Mouse (Mus musculus) myocyte (in vitro differentiated cells): ENCODE measurements around the gene Fkbp4. TPM values are rescaled to one million over a fixed set of nuclear protein-coding genes. Genes with fewer than 3 reads are reported as not detected.

Experiments used
- H3K27me3 ChIP-seq: one replicate; pipeline ENCODE4 v1.6.1; 2011; ENCODE audit not compliant: control insufficient read depth, insufficient read depth, insufficient read length
- H3K36me3 ChIP-seq: one replicate; pipeline ENCODE4 v1.6.1; 2011; ENCODE audit not compliant: control insufficient read depth, insufficient read depth
- H3K4me2 ChIP-seq: one replicate; pipeline ENCODE4 v1.6.1; 2011; ENCODE audit warnings: low read depth, control low read depth
- H3K4me3 ChIP-seq: one replicate; pipeline ENCODE4 v1.5.1; 2011; ENCODE audit warnings: mild to moderate bottlenecking, control low read depth, moderate library complexity
- H3K79me2 ChIP-seq: one replicate; pipeline ENCODE4 v1.6.1; 2011; ENCODE audit not compliant: control insufficient read depth, insufficient read depth
- H3ac ChIP-seq: one replicate; pipeline ENCODE4 v1.6.1; 2011; ENCODE audit not compliant: control insufficient read depth, insufficient read length
- CEBPB ChIP-seq: IDR thresholded peaks from 2 replicates; pipeline ENCODE4 v1.6.1; 2011; ENCODE audit warnings: mild to moderate bottlenecking, moderate library complexity; ENCODE audit not compliant: poor library complexity, insufficient read depth, severe bottlenecking
- E2F4 ChIP-seq: IDR thresholded peaks from one replicate; pipeline ENCODE4 v1.6.1; 2011; ENCODE audit warnings: mild to moderate bottlenecking, control low read depth, moderate library complexity; ENCODE audit not compliant: insufficient read depth
- MAX ChIP-seq: IDR thresholded peaks from one replicate; pipeline ENCODE4 v1.6.1; 2011; ENCODE audit warnings: low read depth, mild to moderate bottlenecking, control low read depth
- MYOD1 ChIP-seq, 3 experiments: IDR thresholded peaks; one replicate each; pipeline ENCODE4 v1.6.1; 2011; ENCODE audit warnings: control low read depth in 2 of 3, low read depth in 2 of 3, mild to moderate bottlenecking in 2 of 3, moderate library complexity in 1 of 3; ENCODE audit not compliant: insufficient read length in 2 of 3, control insufficient read depth in 1 of 3
- MYOG ChIP-seq, 3 experiments: IDR thresholded peaks; one replicate each; pipeline ENCODE4 v1.6.1; 2011; ENCODE audit warnings: control low read depth in 2 of 3, low read depth in 2 of 3, mild to moderate bottlenecking in 2 of 3; ENCODE audit not compliant: insufficient read length in 2 of 3, control insufficient read depth in 1 of 3, insufficient read depth in 1 of 3
- POLR2A ChIP-seq: IDR thresholded peaks from one replicate; pipeline ENCODE4 v1.6.1; 2011; ENCODE audit warnings: low read depth, mild to moderate bottlenecking, control low read depth, moderate library complexity; ENCODE audit not compliant: insufficient read length
- POLR2AphosphoS2 ChIP-seq: IDR thresholded peaks from one replicate; pipeline ENCODE4 v1.6.1; 2011; ENCODE audit warnings: low read depth, control low read depth; ENCODE audit not compliant: insufficient read length
- REST ChIP-seq: IDR thresholded peaks from one replicate; pipeline ENCODE4 v1.6.1; 2011; ENCODE audit warnings: mild to moderate bottlenecking, control low read depth, moderate library complexity; ENCODE audit not compliant: insufficient read depth, insufficient read length
- SRF ChIP-seq: IDR thresholded peaks from one replicate; pipeline ENCODE4 v1.6.1; 2011; ENCODE audit warnings: low read depth; ENCODE audit not compliant: control insufficient read depth, insufficient read length
- TCF12 ChIP-seq: IDR thresholded peaks from one replicate; pipeline ENCODE4 v1.6.1; 2011; ENCODE audit warnings: mild to moderate bottlenecking, control low read depth; ENCODE audit not compliant: poor library complexity, insufficient read depth, severe bottlenecking
- TCF3 ChIP-seq: IDR thresholded peaks from one replicate; pipeline ENCODE4 v1.6.1; 2011; ENCODE audit warnings: low read depth, control low read depth; ENCODE audit not compliant: insufficient read length
- USF1 ChIP-seq: IDR thresholded peaks from one replicate; pipeline ENCODE4 v1.6.1; 2011; ENCODE audit warnings: low read depth, mild to moderate bottlenecking, control low read depth, moderate library complexity
- polyA plus RNA-seq: library from polyadenylated mRNA; unstranded; fragments of >200 nt; fragmentation: generic; extraction: Trizol; gene quantifications from one replicate; pipeline ENCODE4 v1.2.1, GENCODE M21; 2012; ENCODE audit warnings: missing spikeins

The Fkbp4 gene
- 224 TPM for polyA plus RNA-seq

- H3K4me3 ChIP-seq = peak within 1 kb of the TSS; percentile 88
- peaks cover 20% of the 10 kb centered on the region for H3K36me3 ChIP-seq
- TF ChIP-seq USF1 (no peak), MYOG (IDR thresholded peaks at IDR 0.05; ENCODE audit: control insufficient read depth in 1 of 3, insufficient read depth in 1 of 3, insufficient read length in 2 of 3, low read depth in 2 of 3) (no peak), TCF3 (peak; percentile 42), MAX (no peak), POLR2A (peak; percentile 99), REST (peak; percentile 28), TCF12 (no peak), SRF (no peak), POLR2AphosphoS2 (peak; percentile 99), E2F4 (peak; percentile 26), MYOD1 (IDR thresholded peaks at IDR 0.05; ENCODE audit: control insufficient read depth in 1 of 3, insufficient read length in 2 of 3, low read depth in 2 of 3) (no peak), CEBPB (no peak)
- H3K27me3 ChIP-seq = no peaks in the 10 kb centered on the region
- H3ac ChIP-seq = peak within 1 kb of the TSS; percentile 84
- peaks cover 23% of the 10 kb centered on the region for H3K79me2 ChIP-seq
- peak within 1 kb of the TSS; percentile 96 for H3K4me2 ChIP-seq
These were observed at the start of gene Fkbp4 for GRCm38 (mm10) chr6:128438317-128438870. TSS of gene Fkbp4 (minus strand) at chr6:128438677.

- TF ChIP-seq MYOG (IDR thresholded peaks at IDR 0.05; ENCODE audit: control insufficient read depth in 1 of 3, insufficient read depth in 1 of 3, insufficient read length in 2 of 3, low read depth in 2 of 3) (no peak), MYOD1 (IDR thresholded peaks at IDR 0.05; ENCODE audit: control insufficient read depth in 1 of 3, insufficient read length in 2 of 3, low read depth in 2 of 3) (no peak), SRF (no peak), USF1 (no peak)
- H3K4me2 ChIP-seq = no peak overlapping the region
- no peaks in the 10 kb centered on the region for H3K79me2 ChIP-seq
- no peaks in the 10 kb centered on the region for H3K36me3 ChIP-seq
- H3ac ChIP-seq = no peak overlapping the region
- no peak overlapping the region for H3K4me3 ChIP-seq
- H3K27me3 ChIP-seq = no peaks in the 10 kb centered on the region
These were observed 49.3 kb upstream of the Fkbp4 start for GRCm38 (mm10) chr6:128487736-128488135.

DNA sequence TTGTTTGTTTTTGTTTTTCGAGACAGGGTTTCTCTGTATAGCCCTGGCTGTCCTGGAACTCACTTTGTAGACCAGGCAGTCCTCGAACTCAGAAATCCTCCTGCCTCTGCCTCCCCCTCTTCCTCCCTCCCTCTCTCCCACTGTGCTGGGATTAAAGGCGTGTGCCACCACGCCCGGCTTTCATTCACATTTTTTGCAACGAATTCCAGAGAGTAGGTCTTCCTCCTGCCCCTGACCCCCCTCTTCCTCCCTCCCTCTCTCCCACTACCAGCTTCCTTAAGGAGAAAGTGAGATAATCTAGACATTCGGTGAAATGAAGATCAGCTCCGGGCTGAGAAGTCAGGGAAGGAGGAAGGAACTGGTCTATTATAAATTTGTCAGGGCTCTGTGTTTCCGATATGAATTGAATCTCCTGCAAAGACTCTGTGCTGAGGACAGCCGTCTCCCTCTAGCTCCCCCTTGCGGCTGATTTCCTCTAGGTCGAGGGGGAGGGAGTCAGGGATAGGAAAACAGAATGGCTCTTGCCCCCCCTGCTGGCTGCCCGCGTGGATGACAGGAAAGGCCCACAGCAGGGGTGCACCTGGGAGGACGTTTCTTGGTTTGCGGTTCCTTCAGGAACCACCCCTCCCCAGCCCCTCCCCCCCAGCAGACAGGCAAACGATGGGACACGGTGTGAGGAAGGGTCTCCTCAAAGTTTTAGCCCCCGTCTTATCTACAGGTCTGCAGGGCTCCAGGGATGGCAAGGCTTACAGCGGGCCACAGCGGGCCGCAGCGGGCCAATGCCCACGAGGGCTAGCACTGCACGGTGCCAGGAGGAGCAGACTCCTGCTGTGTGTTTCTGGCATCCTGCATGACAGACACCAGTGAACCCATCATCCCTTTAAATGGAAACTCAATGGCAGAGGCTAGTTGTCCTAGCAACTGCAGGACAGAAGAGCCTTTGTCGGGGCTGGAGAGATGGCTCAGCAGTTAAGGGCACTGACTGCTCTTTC, 41.3 kb upstream of the Fkbp4 start:
- Histone ChIP-seq H3K4me3 (no peak overlapping the region), H3K27me3 (no peaks in the 10 kb centered on the region), H3ac (no peak overlapping the region), H3K79me2 (no peaks in the 10 kb centered on the region), H3K36me3 (no peaks in the 10 kb centered on the region), H3K4me2 (peak overlapping the region; percentile 31)
- TF ChIP-seq USF1 = no peak
- TF ChIP-seq MYOD1 (IDR thresholded peaks at IDR 0.05; ENCODE audit: control insufficient read depth in 1 of 3, insufficient read length in 2 of 3, low read depth in 2 of 3) = no peak
- no peak for TF ChIP-seq SRF
- TF ChIP-seq POLR2AphosphoS2 = no peak
- TF ChIP-seq REST = no peak

- H3K27me3 ChIP-seq = no peaks in the 10 kb centered on the region
These were observed 39.0 kb upstream of the Fkbp4 start for GRCm38 (mm10) chr6:128477495-128477894.

GRCm38 (mm10) chr6:128474112-128474511, 35.6 kb upstream of the Fkbp4 start:
- Histone ChIP-seq H3K27me3 (no peaks in the 10 kb centered on the region), H3ac (no peak overlapping the region), H3K4me3 (no peak overlapping the region), H3K79me2 (no peaks in the 10 kb centered on the region), H3K36me3 (no peaks in the 10 kb centered on the region), H3K4me2 (no peak overlapping the region)
- TF ChIP-seq POLR2A (no peak), CEBPB (no peak), POLR2AphosphoS2 (no peak), MYOG (IDR thresholded peaks at IDR 0.05; ENCODE audit: control insufficient read depth in 1 of 3, insufficient read depth in 1 of 3, insufficient read length in 2 of 3, low read depth in 2 of 3) (no peak), USF1 (no peak), TCF12 (no peak), TCF3 (no peak), SRF (no peak), MAX (no peak), REST (no peak), E2F4 (no peak), MYOD1 (IDR thresholded peaks at IDR 0.05; ENCODE audit: control insufficient read depth in 1 of 3, insufficient read length in 2 of 3, low read depth in 2 of 3) (no peak)

More at GRCm38 (mm10) chr6:128477495-128477894, 39.0 kb upstream of the Fkbp4 start:
- H3ac ChIP-seq = no peak overlapping the region
- no peaks in the 10 kb centered on the region for H3K79me2 ChIP-seq
- TF ChIP-seq REST (no peak), POLR2AphosphoS2 (no peak), E2F4 (no peak), MAX (no peak), SRF (no peak), USF1 (no peak), POLR2A (no peak)
- H3K36me3 ChIP-seq = no peaks in the 10 kb centered on the region
- no peak overlapping the region for H3K4me3 ChIP-seq
- H3K4me2 ChIP-seq = no peak overlapping the region
